Mouse (Mus musculus) myocyte (in vitro differentiated cells): Measurements from ENCODE around the gene Gm20388.

ENCODE experiments used
- MYOD1 ChIP-seq, 3 experiments: IDR thresholded peaks; one replicate each; pipeline ENCODE4 v1.6.1; 2011; ENCODE audit warnings: control low read depth in 2 of 3, low read depth in 2 of 3, mild to moderate bottlenecking in 2 of 3, moderate library complexity in 1 of 3; ENCODE audit not compliant: insufficient read length in 2 of 3, control insufficient read depth in 1 of 3
- MYOG ChIP-seq, 3 experiments: IDR thresholded peaks; one replicate each; pipeline ENCODE4 v1.6.1; 2011; ENCODE audit warnings: control low read depth in 2 of 3, low read depth in 2 of 3, mild to moderate bottlenecking in 2 of 3; ENCODE audit not compliant: insufficient read length in 2 of 3, control insufficient read depth in 1 of 3, insufficient read depth in 1 of 3
- POLR2A ChIP-seq: IDR thresholded peaks from one replicate; pipeline ENCODE4 v1.6.1; 2011; ENCODE audit warnings: low read depth, mild to moderate bottlenecking, control low read depth, moderate library complexity; ENCODE audit not compliant: insufficient read length

GRCm38 (mm10) chr8:120505619-120506310 is 595.1 kb downstream of the Gm20388 start:
- TF ChIP-seq POLR2A = no peak
- no peak for TF ChIP-seq MYOG (IDR thresholded peaks at IDR 0.05; ENCODE audit: control insufficient read depth in 1 of 3, insufficient read depth in 1 of 3, insufficient read length in 2 of 3, low read depth in 2 of 3)
- no peak for TF ChIP-seq MYOD1 (IDR thresholded peaks at IDR 0.05; ENCODE audit: control insufficient read depth in 1 of 3, insufficient read length in 2 of 3, low read depth in 2 of 3)
